Mouse (Mus musculus): ENCODE results near the gene Cox10.

The Cox10 gene

DNA sequence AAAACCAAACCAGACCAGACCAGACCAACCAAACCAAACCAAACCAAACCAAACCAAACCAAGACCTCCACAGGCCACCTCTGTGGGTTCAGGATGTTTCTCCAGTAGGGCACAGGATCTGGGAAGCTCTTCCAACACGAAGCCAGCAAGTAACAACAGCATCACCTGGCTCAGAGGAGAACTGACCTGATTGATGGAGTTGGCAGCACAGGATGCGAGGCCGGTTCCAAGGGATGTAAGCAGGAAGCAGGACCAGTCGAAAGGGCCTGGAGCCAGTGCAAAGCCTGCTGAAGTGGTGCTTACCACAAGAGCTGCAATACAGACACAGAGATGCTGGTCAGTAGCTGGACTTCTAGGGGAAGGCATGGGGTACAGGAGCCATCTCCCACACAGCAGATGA lies 34.2 kb downstream of the Cox10 start:
- no peak for DNase-seq

DNA sequence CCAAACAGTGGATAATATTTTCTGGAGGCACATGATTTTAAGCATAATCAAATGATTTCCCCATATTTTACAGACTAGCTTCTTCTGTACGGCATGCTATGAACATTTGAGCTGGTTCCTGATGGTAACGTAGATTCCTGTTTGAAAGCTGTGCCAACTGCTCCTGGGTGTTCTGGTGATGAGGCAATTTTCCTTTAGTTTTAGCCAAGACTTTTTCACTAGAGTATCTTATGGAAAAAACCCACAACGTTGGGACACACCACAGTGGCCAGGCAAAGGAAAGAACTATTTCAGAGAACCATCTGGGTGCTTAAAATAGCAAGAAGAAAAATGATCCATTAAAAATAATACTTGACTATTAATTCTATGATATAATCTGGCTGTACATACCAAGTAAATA lies 35.2 kb downstream of the Cox10 start:
- DNase-seq: no peak

DNA sequence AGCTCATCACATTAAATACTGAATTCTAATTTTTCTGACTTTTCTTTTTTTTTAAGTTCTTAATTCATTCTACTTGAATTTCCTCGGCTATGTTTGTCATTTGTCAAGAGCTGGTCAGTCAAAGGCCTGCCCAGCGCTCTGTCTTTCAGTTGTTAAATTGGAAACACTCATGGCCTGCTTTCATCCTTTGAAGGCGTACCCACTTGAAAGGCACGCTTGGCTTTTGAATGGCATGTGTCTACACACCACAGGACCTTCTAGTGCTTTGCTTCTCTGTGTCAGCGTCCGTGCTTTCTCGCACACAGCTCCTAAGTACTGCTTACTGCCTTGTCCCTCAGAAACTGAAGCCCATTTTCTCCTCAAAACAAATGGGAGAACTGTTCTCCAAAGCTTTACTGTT lies 38.0 kb downstream of the Cox10 start:
- DNase-seq: no peak

DNA sequence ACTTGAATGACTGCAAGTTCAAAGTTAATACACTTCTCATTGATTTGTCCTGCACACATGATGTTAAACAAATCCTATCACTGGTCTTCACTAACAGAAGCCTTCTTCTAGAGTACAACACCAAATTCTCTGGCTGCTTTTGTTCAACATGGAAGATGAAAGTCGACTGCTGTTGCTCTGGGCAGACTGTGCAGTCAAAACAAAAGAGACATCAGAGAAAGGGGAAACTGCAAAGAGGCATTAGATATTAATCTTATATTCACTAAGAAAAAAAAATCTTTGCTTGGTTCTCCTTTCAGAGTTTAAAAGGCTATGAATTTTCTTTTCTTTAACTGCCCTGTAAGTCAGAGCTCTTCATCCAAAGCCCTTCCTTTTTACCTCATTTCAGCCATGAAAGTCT lies 39.7 kb downstream of the Cox10 start:
- DNase-seq: no peak

DNA sequence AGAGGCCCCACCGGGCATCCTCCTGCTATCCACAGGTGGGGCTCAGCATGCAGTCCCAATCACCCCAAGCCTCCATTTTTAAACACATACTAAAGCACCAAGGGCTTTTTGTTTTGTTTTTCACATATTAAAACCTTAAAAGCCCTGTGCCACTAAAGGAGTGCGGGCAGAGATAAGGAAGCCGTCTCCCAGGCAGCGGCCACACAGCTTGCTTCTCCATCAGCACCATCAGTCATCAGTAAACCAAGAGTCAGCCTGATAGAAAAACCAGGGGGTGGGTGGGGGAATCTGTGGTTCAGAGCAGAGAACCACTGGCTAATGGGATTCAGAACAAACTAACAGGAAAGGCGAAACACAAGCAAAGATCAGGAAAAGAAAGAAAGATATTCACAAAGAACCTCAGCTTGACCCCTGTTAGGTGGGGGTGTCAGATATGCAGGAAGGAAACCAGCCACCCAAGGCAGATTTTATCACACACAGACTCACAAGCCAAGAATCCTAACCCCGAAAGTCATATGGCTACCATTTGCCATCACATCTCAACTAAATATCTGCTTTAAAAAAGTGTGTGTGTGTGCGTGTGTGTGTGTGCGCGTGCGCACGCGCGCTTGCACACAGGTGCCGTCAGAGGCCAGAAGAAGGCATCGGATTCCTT lies 41.7 kb downstream of the Cox10 start:
- DNase-seq: peak; percentile 18

- no peak for DNase-seq
Observed at GRCm38 (mm10) chr11:64036306-64036705, 43.0 kb downstream of the Cox10 start.

- DNase-seq: no peak
Observed at GRCm38 (mm10) chr11:64035709-64036108, 43.6 kb downstream of the Cox10 start.

- DNase-seq: no peak
Observed at GRCm38 (mm10) chr11:64034686-64035085, 44.6 kb downstream of the Cox10 start.

DNA sequence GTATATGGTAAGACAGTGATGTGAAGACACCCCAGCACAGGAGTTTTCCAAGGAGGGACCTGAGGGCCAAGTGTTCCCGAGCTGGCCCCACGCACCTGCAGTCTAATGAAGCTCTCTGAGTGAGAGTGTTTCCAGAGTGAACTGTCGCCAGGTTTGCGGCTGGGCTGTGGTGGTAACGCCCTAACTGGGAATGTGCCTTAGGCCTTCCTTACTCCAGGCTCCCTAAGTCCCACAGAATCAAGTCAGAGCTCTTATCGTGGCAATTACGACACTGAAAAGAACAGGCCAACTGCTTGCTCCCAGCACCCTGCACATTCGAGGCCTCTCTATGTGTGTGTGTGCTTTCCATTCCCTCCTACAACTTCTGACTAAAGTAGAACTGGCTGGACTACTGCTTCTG lies 51.8 kb downstream of the Cox10 start:
- no peak for DNase-seq

- DNase-seq: no peak
Observed at GRCm38 (mm10) chr11:64025843-64026242, 53.4 kb downstream of the Cox10 start.

GRCm38 (mm10) chr11:64024575-64024974 lies 54.7 kb downstream of the Cox10 start:
- DNase-seq: no peak

DNA sequence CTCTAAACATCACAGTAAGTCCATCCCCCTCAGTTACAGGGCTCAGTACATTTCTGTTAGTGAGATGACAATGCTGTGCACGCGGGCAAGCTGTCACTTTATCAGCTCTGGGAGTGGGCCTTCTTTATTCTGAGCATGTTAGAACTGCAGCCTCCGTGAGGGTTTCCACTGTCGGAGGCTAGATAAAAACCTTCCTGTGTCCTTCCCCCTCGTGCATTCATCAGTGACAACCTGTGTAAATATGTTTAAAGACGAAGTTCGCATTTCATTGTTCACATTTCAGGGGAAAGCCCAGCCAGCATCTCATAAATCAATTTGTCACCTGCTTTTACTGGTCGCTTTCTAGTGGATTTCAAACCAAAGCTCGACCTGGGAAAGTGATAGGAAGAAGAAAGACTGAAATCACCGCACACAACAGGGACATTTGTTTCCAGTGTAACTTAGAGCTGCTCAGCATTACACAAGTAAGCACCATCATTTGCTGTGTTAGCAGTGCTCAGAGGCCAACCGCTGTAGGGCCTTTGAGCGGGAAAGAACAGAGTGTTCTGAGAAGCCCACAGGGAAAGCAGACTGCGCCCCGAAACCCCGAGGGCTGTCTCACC lies 55.8 kb downstream of the Cox10 start:
- DNase-seq: no peak

- no peak for DNase-seq
Observed at GRCm38 (mm10) chr11:64022403-64023047, 56.7 kb downstream of the Cox10 start.

DNA sequence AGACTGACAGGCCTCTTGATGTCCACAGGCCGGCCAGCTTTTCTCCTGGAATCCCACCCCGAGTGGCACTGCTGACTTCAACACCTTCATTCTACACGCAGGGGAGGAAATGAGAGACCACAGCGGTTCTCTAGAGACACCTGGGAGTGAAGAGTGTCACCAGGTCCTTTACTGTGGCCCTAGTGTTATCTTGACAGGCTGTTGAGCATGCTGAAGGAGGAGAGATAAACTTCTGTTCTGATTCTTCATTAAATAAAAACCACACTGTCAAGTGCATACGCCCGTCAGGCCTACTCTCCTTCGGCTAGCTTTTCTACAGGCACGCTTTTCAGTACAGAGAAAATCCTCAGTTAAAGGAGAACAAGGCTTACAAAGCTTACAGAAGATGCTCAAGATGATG lies 60.0 kb downstream of the Cox10 start:
- DNase-seq: no peak

DNA sequence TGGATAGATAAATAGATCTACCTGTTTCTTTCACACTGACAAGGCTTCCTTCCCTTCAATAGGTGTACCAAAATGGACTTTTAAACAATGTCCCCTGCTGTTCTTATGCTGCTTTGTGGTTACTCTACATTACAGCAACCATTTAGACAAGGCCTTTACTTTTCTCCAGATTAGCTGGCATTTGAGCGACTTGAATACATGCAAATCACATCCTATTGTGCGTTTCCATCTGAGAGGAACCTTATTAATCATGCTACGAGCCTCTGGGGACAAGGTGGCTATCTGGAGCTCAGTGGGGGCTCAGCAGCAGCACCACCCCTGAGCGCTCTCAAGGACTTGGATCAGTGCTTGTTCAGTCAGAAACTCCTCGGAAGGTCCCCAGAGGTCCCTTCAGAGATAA lies 61.1 kb downstream of the Cox10 start:
- no peak for DNase-seq

DNA sequence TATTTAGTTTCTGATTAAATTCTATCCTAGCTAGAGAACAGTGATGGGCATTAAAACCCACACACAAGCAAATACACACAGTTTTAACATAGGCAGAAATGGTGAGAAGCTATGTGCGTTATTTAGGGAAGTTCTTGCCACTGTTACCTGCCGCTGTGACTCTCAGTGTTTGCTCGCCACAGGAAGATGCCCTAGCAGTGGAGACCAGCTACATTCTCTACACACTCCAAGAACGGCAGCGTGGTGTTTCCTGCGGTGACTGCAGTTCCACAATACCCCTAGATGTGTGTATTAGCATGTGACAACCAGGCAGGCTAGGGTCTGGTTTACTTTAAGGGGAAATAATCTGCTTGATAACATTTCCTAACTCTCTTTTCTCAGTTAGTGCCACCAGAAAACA lies 64.0 kb downstream of the Cox10 start:
- DNase-seq: no peak

DNA sequence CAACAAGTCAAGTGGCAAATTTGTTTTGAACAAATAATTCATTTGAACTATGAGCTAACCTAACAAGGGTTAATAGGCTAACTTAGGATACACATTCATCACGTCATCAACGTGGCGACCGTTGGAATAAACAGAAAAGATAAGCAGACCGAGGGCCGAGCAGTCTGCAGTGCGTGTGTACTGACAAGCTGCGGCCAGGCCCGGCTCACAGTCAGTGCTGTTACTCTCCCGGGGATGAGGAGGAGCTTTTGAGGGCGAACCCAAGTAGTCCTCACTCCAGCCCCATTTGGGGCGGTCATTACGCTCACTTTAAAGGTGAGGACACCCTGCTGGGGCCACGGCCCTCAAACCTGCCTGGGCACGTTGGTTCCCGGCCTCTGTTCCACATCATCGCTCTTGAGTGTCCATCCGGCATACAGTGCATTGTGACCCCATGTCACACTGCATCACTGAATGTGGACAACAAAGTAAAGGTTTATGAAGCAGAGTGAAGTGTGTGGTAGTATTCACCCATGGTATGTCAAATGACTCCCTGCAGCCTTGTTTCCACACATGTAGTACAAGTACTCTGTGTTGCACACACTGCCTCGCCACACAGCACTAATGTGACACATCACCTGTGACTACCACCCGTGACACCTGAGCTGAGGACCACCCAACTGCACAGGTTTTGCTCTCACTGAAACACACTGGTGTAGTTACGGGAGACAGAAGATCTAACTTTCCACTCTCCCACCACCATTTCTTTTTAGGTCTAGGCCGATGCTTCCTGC lies 68.4 kb downstream of the Cox10 start:
- peak; percentile 72 for DNase-seq

DNA sequence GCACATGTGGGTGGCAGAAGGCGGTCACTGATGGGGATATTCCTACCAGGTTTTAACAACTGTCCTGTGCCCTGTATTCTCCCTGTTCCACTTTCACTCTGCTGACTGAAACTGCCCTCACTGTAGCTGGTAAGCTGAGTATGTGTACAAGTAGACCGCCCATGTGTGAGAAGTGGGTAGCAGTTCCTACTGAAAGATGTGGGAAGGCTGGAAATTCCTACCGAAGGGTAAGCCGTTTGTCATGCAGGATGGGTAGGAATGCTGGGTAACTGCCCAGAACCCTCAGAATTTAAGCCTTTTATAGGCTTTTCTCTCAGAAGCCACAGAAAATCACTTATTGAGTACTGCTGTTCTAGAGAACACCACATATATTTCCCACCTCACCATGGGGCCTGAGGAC lies 75.1 kb downstream of the Cox10 start:
- no peak for DNase-seq

DNA sequence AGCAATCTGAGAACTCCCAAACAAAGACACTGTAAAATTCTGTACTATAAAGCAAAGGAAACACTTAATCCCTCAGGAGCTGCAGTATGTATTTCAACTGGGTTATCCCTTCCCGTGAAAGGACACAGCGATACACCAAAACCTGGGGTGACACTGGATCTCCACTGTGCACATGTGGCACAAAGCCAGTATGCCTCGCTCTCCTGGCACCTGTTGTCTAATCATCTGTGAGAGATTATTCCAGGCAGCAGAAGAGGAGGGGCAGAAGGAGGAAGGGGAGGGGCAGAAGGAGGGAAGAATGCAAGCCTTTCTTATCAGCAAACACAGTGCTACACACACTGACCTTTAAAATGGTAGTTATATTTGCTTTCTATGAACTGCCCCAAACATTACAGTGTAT lies 75.8 kb downstream of the Cox10 start:
- DNase-seq: peak; percentile 41

DNA sequence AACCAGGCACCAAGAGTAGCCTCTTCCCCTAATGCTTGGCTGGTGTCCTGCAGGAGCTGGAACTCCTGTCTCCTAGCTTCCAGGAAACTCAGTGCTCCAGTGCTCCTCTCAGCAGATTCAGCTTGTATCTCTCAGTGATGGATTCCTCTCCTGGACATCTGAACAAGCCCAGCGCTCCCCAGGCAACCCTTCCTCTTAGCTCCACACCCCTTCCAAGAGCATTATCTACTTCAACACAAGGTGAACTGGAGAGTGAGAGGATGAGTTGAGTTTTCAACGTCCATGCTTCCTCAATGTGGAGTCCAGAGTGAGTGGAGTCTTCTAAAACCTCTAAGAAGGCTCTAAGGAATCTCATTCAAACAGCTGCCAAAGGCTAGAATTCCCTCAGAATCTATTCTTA lies 76.6 kb downstream of the Cox10 start:
- DNase-seq: peak; percentile 29

DNA sequence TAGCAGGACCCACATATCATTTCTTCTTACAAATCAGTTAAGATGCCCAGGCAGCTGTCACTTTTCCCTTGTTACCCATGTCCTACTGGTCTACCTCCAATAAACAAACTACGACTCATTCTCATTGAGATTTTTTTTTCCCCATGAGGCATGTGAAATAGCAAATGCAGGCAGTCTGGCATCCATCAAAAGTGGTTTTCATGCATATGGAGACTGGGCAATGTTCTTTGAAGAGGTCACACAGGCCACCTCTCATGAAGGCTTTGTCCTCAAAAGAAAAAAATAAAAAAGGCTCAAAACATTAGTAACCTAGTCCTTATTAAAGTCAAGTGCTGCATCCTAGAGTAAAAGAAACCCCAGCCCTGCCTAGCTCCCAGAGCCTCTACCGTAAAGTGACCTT lies 78.2 kb downstream of the Cox10 start:
- no peak for DNase-seq

GRCm38 (mm10) chr11:64000200-64000794 lies 79.0 kb downstream of the Cox10 start:
- no peak for DNase-seq

DNA sequence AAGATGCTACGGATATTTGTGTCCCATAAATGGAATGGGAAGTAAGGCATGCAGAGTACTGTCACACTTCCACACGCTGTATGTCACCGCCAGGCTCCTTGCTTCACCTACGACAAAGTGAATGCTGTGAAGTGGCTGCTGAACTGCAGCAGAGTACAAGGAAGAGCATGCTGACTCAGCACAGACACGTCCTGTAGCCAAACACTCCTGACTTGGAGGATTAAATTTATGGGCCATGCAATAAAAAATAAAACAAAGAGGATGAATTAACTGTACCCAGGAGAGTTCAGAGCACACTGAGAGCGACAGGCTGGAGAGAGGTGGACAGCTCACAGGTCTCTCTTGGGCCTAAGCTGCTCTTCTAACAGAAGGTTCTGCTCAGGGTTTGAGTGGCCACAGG lies 79.8 kb downstream of the Cox10 start:
- no peak for DNase-seq

Data from liver (tissue).